Mouse (Mus musculus): ENCODE results near the gene Axl. TPM values are rescaled to one million over a fixed set of nuclear protein-coding genes. Genes with fewer than 3 reads are reported as not detected.
"Not testable (repeated sequence)": the region's sequence is repeated elsewhere in the genome, so short reads cannot be mapped to it uniquely, and the experiment has no call there.

Gene Axl
- total RNA-seq, 1 experiment from 2014 or later: 2.2 TPM

DNA sequence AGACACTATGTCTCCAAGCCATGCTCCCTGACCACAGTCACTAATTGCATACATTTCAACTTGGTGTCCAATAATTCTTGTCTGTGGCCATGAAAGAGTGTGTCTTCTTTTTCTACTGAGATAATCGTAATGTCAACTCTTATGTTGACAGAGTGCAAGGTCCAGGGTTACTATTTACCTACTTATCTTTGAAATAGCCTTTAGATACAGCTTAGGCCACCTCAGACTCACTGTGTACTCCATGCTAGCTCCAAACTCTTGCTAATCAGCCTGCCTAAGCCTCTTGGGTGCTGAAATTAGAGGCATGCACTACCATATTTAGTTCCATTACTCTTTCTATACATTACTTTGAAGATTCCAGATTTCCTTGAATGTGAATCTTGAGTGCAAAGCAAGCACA, 10.9 kb upstream of the Axl start:
- no peak for ATAC-seq (ENCODE audit: extremely low read depth, insufficient number of reproducible peaks, low FRiP score, poor library complexity, severe bottlenecking)

DNA sequence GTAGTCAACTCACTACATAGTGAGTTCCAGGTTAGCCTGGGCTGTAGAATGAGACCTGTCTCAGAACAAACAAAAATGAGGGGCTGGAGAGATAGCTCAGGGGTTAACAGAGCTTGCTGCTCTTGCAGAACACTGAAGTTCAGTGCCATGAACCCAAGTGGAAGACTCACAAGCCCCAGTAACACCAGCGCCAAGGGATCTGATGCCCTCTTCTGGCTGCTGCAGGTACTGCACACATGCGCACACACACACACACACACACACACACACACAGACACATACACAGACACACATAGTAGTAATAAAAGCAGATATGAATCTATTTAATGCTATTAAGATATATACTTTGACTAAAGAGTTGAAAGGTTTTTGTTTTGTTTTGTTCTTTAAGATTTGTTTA, 10.0 kb upstream of the Axl start:
- no peak for ATAC-seq (ENCODE audit: extremely low read depth, insufficient number of reproducible peaks, low FRiP score, poor library complexity, severe bottlenecking)

DNA sequence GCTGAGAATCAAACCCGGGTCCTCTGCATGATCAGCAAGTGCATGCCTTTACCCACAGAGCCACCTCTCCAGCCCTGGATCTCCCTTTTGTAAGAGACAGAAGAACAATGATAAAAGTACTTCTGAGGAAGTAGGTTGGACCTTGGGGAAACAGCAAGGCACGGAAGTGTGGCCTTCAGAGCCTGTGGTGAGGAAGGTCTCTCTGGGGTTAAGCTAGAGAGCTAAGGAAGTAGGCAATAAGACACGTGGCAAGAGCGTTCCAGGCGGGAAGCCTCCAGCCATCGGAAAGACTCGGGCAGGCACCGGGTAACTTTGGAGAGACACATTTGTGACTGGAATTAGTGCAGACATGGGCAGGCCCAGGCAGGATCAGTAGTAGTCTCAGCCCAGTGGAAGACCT, 6.3 kb upstream of the Axl start:
- no peak for ATAC-seq (ENCODE audit: extremely low read depth, insufficient number of reproducible peaks, low FRiP score, poor library complexity, severe bottlenecking)

DNA sequence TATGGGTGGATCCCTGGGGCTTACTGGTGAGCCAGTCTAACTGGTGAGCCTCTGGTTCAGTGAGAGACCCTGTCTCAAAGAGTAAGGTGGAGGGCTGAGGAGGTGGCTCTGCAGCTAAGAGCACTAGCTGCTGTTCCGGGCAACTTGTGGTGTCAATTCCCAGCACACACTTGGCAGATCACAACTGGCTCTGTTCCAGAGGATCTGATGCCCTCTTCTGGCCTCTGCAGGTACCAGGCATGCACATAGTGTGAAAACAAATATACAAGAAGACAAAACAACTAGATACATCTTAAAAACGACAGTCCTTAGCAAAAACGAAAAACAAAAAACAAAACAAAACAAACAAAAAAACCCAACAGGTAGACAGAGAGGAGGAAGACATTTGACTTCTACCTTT, 5.2 kb upstream of the Axl start:
- no peak for ATAC-seq (ENCODE audit: extremely low read depth, insufficient number of reproducible peaks, low FRiP score, poor library complexity, severe bottlenecking)

DNA sequence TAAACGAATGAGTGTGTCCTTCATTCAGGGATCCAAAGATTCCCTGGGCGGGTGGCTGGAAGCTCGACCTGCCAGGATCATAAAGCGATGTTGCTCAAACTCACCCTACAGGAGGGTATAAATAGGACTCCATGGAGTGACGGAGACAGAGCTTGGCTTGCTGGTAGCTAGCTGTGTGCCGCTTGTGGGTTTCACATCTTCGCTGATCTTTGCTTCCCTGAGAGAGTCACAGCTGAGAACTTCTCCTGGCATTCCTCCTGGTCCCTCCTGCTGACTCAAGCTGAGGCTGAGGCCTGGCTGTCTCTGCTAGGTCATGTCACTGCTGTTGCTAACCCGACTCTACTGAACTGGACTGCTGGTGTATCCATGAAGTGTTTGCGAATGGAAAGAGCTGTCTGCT, 4.5 kb upstream of the Axl start:
- not testable (repeated sequence) for ATAC-seq (ENCODE audit: extremely low read depth, insufficient number of reproducible peaks, low FRiP score, poor library complexity, severe bottlenecking)

DNA sequence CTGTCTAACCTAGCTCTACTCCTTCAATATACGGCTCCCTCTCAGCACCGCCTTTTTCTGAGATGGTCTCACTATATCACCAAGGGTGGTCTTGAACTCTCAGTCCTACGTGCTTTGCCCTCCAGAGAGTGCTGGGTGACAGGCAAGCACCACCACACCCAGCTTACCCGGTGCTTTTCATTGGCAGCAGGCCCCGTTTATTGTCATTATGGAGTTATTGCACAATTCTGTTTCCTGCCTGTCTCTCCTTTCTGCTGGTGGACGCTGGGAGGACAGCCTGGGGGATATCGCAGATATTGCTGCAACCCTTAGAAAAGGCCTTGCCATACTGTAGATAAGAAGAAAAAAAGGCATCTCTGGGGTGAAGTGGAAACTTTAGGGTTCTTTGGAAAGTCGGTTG, 2.1 kb upstream of the Axl start:
- ATAC-seq (ENCODE audit: extremely low read depth, insufficient number of reproducible peaks, low FRiP score, poor library complexity, severe bottlenecking): no peak

DNA sequence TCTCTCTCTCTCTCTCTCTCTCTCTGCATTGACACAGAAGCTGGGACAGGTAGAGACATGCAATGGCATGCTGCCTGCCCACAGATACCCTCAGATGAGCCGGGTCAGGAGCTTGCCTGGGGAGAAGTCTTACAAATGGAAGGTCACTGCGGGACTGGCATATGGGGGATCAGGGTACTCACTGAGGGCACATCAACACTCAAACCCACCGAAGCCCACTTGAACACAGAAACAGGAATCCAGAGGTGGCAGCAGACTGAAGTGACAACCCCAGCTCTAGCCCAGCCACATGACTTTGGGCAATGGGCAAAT, 580 bp upstream of the Axl start:
- no peak for ATAC-seq (ENCODE audit: extremely low read depth, insufficient number of reproducible peaks, low FRiP score, poor library complexity, severe bottlenecking)

DNA sequence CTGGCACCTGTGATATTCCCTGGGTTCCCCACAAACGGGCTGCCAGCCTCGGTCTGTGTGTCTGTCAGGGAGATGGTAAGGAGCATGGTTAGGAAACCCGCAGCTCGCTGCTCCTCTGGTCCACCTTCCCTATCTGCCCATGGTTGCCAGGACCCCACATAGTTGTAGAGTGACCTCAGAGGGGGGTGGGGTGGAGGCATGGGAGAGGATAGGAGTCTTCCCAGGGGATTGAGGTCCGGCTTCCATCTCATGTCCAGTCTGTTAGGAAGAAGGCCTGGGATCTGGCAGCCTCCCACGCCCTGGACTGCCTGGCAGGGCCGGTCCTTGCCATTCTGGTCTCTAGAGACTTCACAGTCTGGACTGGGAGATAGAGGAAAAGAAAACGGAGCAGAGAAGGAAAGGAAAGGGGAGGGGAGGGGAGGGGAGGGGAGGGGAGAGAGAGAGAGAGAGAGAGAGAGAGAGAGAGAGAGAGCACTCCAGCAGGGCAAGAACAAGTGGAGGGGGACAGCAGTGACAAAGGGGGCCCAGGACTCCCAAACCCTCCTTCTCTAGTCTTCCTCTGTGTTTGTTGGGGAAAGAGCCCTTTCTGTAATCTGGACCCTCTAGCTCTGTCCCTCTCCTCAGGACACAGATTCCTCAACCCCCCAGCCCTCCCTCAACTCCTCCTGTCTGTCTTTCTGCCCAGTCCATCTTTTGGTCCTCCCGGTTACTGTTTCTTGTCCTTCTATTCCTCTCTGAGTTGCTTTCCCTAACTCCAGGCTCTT, 867 bp downstream of the Axl start:
- ATAC-seq (ENCODE audit: extremely low read depth, insufficient number of reproducible peaks, low FRiP score, poor library complexity, severe bottlenecking): no peak

DNA sequence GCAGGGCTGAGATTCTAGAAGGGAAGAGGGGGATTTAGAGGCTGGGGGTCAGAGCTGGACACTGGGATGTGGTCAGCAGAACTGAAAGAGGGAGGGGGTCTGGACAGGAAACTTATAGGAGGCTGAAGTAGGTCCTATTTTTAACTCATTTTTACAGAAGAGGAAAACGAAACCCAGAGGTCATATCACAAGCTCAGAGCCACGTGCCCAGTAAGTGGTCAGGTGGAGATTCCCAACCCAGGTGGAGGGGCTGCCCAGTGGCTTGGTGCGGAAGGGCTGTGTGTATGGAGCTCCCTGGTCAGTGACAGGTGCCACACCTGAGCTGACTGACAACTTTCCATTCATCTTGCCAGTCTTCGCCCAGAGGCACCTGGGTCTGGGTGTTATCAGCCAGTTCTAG, 1.5 kb downstream of the Axl start:
- ATAC-seq (ENCODE audit: extremely low read depth, insufficient number of reproducible peaks, low FRiP score, poor library complexity, severe bottlenecking): no peak

DNA sequence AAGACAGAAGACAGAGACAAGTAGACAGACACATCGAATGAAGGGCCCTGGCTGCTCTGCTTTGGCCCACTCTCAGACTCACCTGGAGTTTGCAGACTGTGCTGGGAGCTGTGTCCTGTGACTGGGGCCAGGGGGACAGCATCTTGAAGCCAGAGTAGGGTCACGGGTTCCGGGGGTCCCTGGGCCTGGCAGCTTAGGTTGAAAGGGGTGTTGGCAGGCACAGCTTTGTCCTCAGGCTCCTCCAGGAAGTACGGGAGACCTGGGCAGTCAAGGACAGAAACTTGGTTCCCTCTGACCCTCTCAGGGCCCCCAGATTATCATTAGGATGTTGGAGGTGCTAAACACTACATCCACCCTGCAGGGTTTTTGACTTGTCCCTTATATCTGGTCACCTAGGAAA, 2.8 kb downstream of the Axl start:
- ATAC-seq (ENCODE audit: extremely low read depth, insufficient number of reproducible peaks, low FRiP score, poor library complexity, severe bottlenecking): no peak

DNA sequence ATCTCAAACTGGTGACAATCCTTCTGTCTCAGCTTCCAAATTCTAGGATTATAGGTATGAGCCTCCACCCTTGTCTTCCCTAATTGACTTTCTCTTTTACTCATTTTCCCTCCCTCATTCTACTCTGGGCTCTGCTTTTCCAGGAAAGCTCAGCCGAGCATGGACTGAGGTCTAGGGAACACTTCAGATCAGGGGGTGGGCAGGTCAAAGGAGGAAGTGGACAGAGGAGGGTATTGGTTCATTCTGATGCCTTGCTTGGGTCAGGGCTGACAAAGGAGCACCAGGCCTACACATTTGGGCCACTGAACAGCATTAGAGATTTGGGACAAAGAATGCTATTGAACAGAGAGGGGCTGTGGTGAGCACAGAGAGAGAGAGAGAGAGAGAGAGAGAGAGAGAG, 3.7 kb downstream of the Axl start:
- no peak for ATAC-seq (ENCODE audit: extremely low read depth, insufficient number of reproducible peaks, low FRiP score, poor library complexity, severe bottlenecking)

DNA sequence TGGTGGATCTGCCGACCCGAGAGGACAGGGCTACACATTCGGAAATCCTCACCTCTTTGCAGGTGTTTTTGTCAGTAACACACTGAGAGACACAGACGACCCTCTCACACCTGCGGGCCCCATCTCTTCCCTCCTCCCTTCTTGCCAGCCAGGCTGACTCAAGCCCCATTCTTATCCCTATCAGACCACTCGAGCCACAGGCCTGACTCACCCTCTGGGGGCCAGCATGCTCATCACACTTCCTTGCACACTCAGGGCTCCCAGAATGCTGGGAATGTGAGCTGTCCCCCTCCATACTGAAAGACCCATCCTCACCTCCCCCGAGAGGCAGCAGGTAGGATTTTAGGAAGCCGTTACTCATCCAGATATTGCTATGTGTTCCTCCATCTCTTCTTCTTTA, 4.8 kb downstream of the Axl start:
- ATAC-seq (ENCODE audit: extremely low read depth, insufficient number of reproducible peaks, low FRiP score, poor library complexity, severe bottlenecking): no peak

DNA sequence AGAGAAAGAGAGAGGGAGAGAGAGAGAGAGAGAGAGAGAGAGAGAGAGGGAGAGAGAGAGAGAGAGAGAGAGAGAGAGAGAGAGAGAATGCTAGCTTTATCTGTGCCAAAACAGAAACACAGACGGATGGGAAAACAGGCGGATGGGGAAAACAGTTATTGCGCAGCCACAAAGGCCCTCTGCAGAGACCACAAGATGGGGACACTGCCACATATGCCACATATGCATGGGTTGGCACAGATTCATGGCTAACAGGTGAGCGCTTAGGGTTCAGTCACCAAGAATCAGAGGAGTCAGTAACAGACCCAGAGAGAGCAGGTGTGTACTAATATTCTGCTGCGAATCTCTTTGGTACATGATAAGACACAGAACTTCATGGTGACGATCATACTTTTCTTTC, 5.8 kb downstream of the Axl start:
- ATAC-seq (ENCODE audit: extremely low read depth, insufficient number of reproducible peaks, low FRiP score, poor library complexity, severe bottlenecking): no peak

DNA sequence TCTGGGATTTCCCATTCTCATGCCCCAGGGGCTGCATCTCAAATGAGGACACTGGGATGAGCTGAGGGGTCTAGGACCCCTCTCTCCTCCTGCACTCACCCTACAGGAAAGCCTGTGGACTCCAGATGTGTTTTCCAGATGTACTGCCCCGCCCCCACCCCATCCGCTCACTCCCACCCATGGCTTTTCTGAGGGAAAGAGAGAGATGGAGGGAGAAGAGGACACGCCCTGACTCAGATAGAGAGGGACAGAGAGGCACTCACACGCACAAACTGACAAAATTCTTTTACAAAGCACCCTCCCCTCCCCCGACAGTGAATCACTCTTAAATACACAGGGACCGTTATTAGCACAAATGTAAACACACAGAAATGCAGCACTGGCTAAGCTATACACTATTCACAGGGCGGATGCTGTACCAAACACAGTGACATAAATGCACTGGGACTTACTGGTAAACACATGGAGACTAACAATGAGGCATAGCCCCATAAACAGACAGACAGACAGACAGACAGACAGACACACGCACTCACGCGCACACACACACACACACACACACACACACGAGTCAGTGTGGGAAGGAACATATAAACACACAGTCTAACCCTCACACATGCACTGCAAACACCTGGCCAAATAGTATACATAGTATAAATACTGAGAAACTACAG, 6.4 kb downstream of the Axl start:
- ATAC-seq (ENCODE audit: extremely low read depth, insufficient number of reproducible peaks, low FRiP score, poor library complexity, severe bottlenecking): no peak

DNA sequence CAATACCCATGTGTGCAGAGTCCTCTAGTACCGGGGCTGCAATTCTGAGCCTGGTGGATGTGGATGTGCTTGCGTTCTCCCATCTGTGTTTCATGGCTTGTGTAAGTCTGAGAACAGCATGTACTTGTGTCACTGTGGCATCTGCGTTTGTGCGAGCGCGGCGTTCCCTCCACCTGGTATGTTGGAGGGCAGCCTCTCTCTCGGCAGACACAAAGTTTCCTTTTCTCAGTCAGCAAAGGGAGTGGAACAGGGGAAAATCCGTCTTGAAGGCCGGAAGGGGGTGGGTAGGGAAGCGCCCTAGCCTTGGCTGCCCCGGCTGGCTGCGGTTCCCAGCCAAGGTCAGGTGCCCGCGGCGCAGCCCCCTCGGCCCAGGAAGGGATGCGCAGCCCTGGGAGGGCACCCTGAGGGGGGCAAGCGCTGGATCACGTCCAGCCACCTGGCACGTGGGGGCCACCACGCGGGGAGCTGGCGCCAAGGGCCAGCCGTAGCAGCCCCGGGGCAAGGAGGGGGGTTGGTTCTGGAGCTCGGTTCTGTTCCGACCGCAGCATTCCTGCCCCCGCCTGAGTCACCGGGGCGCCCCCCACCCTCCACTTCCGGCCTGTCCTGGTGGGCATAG, 7.1 kb downstream of the Axl start:
- no peak for ATAC-seq (ENCODE audit: extremely low read depth, insufficient number of reproducible peaks, low FRiP score, poor library complexity, severe bottlenecking)

DNA sequence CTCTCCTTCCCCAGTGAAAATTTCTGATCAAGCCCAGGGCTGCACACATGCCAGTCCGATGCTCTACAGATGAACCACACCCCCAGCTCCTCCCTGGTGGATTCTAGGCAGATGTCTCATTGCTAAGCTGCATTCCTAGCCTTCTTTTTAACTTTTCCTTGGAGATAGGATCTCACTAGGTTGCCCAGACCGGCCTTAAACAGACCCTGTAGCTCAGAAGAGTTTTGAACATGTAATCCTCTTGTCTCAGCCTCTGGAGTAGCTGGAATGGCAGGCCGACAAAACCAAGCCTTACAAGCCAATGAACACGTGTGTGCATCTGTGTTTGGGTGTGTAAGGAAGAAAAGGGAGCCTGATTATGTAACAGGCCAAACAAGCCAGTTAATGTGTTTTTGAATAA, 7.8 kb downstream of the Axl start:
- no peak for ATAC-seq (ENCODE audit: extremely low read depth, insufficient number of reproducible peaks, low FRiP score, poor library complexity, severe bottlenecking)

DNA sequence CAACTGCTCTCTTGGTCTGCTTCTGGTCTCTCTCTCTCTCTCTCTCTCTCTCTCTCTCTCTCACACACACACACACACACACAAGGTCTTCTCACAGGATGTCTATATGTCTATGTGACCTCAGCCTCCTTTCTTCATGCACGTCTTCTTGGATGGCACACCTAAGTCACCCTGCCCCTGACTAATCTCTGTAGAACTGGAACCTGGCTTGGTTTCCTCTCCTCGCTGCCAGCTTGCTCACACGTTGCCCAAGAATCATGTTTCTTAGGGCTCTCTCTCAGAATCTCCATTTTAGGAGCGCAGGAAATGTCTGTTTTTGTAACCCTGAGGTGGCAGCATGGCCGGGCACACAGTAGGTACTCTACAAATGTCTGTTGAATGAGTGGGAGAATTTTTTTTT, 8.5 kb downstream of the Axl start:
- no peak for ATAC-seq (ENCODE audit: extremely low read depth, insufficient number of reproducible peaks, low FRiP score, poor library complexity, severe bottlenecking)

DNA sequence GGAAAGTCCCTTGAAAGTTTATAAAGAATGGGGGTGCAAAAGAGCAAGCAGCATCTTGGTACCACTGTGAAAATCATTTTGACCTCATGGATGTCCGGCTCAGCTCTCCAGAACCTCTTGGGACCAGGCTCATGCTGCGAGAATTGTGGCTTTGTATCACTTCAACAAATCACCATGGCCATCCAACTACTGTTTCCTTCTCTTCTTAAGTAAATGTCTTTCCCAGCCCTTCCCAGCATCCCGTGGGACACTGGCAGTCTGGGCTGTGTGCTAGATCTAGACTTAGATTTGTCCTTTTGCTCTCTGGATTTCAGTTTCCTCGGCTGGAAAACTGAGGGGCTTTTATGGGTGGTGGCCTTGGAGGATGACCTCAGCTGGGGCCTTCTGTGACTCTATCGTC, 20.3 kb downstream of the Axl start:
- no peak for ATAC-seq (ENCODE audit: extremely low read depth, insufficient number of reproducible peaks, low FRiP score, poor library complexity, severe bottlenecking)

DNA sequence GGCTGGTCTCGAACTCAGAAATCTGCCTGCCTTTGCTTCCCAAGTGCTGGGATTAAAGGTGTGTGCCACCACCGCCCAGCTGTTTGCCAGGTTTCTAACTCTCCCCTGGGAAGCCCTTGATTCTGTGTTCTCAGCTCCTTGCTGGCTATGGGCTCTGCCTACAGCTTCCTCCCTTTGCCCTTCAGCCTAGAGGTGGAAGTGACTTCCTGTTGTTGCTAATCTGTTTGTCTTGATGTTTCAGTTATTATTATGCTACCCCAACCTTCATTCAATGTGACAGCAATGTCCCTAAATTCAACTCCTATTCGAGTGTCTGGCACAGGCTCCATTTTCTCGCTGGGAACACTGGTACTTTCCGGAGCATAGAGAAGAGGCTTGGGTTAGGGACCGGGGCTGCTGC, 22.4 kb downstream of the Axl start:
- ATAC-seq (ENCODE audit: extremely low read depth, insufficient number of reproducible peaks, low FRiP score, poor library complexity, severe bottlenecking): no peak

DNA sequence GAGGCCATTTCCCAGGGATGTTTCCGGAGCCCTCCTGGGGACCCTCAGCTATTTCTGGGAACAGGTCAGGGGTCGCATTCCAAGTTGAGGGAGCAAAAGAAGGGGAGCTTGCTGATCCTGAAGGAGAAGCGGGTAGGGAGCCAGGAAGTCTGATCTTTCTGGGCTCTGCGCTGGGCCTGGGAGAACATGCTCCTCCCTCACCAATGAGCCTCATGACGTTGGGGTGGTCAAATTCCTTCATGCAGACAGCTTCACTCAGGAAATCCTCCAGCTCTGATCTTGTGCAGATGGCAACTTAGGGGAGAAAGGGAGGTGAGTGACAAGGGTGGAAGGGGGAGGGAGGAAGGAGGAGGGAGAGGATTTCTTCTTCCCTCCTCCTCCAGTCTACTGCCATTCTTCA, 24.3 kb downstream of the Axl start:
- ATAC-seq (ENCODE audit: extremely low read depth, insufficient number of reproducible peaks, low FRiP score, poor library complexity, severe bottlenecking): no peak

DNA sequence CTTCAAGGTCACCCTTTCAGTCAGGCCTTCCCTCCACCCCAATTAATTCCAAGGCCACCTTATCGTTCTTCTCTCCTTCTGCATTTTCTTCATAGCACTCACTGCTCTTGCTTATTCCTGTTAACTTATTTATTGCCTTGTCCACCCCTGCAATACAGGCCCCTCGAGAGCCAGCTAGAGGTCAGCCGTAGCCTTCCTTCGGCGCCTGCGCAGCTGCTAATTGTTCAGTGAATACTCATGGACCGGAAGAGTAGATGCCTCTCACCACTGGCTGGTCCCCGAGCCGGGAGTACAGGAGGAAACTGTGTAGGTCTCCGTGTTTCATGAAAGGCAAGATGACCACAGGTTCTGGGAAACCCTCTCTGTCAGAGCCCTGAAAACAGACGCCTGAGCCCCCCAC, 24.8 kb downstream of the Axl start:
- ATAC-seq (ENCODE audit: extremely low read depth, insufficient number of reproducible peaks, low FRiP score, poor library complexity, severe bottlenecking): no peak
